Mouse (Mus musculus): ENCODE results near the gene Farp1. TPM values are rescaled to one million over a fixed set of nuclear protein-coding genes. Genes with fewer than 3 reads are reported as not detected.

Gene Farp1
- polyA plus RNA-seq, 1 experiment from 2014 or later = 45.2 TPM

DNA sequence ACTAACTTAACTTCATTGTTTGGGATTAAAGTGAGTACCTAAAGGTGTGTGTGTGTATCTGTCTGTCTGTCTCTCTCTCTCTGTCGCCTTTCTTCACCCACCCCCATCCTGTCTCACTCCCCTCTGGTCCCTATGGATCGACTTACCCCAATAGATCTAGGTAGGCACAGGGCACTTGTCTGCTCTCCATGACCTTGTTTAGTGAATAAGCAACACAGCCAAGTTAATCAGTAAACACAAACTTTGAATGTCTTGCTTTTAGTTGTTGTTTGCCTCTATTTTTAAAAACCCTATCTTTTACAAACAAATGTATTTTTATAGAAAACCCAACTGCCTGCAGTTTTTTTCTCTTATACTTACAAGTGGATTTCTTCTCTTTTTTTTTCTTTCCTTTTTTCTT is 123.6 kb downstream of the Farp1 start:
- Histone ChIP-seq H3K4me3 (replicated peaks; ENCODE audit: low read length) (no peak overlapping the region), H3K27me3 (ENCODE audit: control insufficient read depth, insufficient read depth, low read length) (no peaks in the 10 kb centered on the region), H3K27ac (no peak overlapping the region), H3K9ac (no peak overlapping the region), H3K4me1 (replicated peaks; ENCODE audit: control insufficient read depth, insufficient read depth, low read length) (peaks cover 1% of the 10 kb centered on the region; the same call in 1 of the 2 replicates), H3K9me3 (ENCODE audit: control insufficient read depth, low read length) (no peaks in the 10 kb centered on the region), H3K4me2 (replicated peaks) (no peak overlapping the region), H3K36me3 (replicated peaks; ENCODE audit: control insufficient read depth, insufficient read depth) (no peaks in the 10 kb centered on the region)
- WGBS = 78% methylated on average over 2 of the region's 2 CpGs
- no peak for DNase-seq (ENCODE audit: low spot score)
- ATAC-seq (ENCODE audit: low FRiP score) = no peak

DNA sequence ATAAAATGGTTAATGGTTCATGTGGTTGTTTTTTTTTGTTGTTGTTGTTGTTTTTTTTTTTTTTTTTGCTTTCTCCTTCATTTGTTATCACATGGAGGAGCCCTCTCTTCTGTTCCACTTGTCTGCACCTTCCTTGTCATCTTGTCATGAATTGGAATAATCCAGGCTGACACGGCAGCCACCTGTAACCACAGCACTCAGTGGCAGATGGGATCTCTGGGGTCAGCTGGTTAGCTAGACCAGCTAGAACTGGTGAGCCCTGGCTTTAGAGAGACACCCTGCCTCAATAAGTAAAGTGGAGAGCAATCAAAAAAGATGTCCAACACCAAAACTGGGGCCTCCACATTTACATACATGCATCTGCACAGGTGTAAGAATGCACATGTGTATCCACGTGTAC is 127.8 kb downstream of the Farp1 start:
- ATAC-seq (ENCODE audit: low FRiP score) (no peak), DNase-seq (ENCODE audit: low spot score) (no peak)
- no peak overlapping the region for H3K27ac ChIP-seq
- no peaks in the 10 kb centered on the region for H3K27me3 ChIP-seq (ENCODE audit: control insufficient read depth, insufficient read depth, low read length)
- 83% methylated on average over 2 of the region's 2 CpGs for WGBS
- H3K4me2 ChIP-seq (replicated peaks) = no peak overlapping the region
- H3K36me3 ChIP-seq (replicated peaks; ENCODE audit: control insufficient read depth, insufficient read depth) = no peaks in the 10 kb centered on the region
- H3K9me3 ChIP-seq (ENCODE audit: control insufficient read depth, low read length) = no peaks in the 10 kb centered on the region
- no peak overlapping the region for H3K9ac ChIP-seq
- H3K4me3 ChIP-seq (replicated peaks; ENCODE audit: low read length) = no peak overlapping the region
- H3K4me1 ChIP-seq (replicated peaks; ENCODE audit: control insufficient read depth, insufficient read depth, low read length) = no peaks in the 10 kb centered on the region

DNA sequence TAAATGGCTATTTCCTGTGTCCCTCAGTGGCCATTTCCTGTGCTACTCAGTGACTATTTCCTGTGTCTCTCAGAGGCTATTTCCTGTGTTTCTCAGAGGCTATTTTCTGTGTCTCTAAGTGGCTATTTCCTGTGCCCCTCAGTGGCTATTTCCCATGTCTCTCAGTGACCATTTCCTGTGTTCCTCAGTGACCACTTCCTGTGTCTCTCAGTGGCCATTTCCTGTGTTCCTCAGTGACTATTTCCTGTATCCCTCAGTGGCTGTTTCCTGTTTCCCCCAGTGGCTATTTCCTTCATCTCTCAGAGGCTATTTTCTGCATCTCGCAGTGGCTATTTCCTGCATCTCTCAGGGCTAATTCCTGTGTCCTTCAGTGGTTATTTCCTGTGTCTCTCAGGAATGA is 129.9 kb downstream of the Farp1 start:
- H3K27me3 ChIP-seq (ENCODE audit: control insufficient read depth, insufficient read depth, low read length) = no peaks in the 10 kb centered on the region
- no peak overlapping the region for H3K4me2 ChIP-seq (replicated peaks)
- H3K36me3 ChIP-seq (replicated peaks; ENCODE audit: control insufficient read depth, insufficient read depth) = no peaks in the 10 kb centered on the region
- DNase-seq (ENCODE audit: low spot score) (no peak), ATAC-seq (ENCODE audit: low FRiP score) (no peak)
- 92% methylated on average over 1 of the region's 1 CpGs for WGBS
- H3K9me3 ChIP-seq (ENCODE audit: control insufficient read depth, low read length) = no peaks in the 10 kb centered on the region
- H3K27ac ChIP-seq = peak overlapping the region; percentile 17; the same call in 1 of the 2 replicates
- no peaks in the 10 kb centered on the region for H3K4me1 ChIP-seq (replicated peaks; ENCODE audit: control insufficient read depth, insufficient read depth, low read length)
- no peak overlapping the region for H3K9ac ChIP-seq
- no peak overlapping the region for H3K4me3 ChIP-seq (replicated peaks; ENCODE audit: low read length)

DNA sequence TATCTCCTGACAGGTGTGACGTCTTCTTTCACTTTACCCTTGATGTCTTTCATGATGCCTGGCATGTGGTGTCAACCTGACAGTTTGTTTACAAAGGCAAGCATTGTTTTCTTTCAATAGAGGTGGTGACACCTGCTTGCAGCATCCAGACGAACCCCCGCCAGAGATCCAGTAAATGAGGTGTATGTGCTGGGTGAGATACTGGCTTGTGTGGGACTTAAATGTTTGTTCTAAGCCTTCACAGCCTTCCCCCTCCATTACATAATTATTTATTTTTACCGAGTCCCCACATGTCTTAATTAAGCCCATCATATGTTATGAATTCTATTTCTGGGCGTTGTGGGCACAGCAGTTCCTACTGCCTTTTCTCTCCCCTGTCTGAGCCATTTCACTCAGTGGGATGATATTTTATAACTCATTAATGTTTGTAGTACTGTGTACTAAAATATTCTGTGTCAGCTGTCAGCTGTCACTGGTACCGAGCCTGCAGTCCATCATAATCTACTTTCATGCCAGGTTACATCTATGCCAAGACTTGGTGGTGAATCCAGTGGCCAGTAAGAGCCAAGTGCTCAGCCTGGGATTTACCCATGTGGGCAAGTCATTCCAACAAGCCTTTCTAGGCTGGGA is 130.5 kb downstream of the Farp1 start:
- Histone ChIP-seq H3K4me3 (replicated peaks; ENCODE audit: low read length) (no peak overlapping the region), H3K4me1 (replicated peaks; ENCODE audit: control insufficient read depth, insufficient read depth, low read length) (no peaks in the 10 kb centered on the region), H3K4me2 (replicated peaks) (no peak overlapping the region), H3K9me3 (ENCODE audit: control insufficient read depth, low read length) (no peaks in the 10 kb centered on the region), H3K27me3 (ENCODE audit: control insufficient read depth, insufficient read depth, low read length) (no peaks in the 10 kb centered on the region), H3K36me3 (replicated peaks; ENCODE audit: control insufficient read depth, insufficient read depth) (no peaks in the 10 kb centered on the region), H3K9ac (no peak overlapping the region), H3K27ac (peak overlapping the region; percentile 17; the same call in 1 of the 2 replicates)
- ATAC-seq (ENCODE audit: low FRiP score) (no peak), DNase-seq (ENCODE audit: low spot score) (no peak)
- 55% methylated on average over 6 of the region's 6 CpGs for WGBS

DNA sequence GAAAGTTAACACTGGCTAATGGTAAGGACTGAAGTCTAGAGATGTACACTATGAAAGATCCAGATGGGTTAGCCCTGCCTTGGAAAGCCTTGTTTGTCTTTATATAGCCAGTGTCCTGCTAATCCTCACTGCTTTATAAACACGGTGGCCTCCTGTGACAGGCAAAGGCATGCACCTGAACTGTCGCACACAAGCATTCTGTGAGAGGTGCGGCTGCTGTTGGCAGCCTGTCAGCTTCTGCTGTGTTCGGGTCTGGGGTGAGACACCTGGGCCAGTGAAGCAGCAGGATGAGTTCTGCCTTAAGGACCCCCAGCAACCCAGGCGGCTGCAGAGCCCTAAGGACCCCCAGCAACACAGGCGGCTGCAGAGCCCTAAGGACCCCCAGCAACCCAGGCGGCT is 131.0 kb downstream of the Farp1 start:
- H3K36me3 ChIP-seq (replicated peaks; ENCODE audit: control insufficient read depth, insufficient read depth) = no peaks in the 10 kb centered on the region
- H3K4me2 ChIP-seq (replicated peaks) = no peak overlapping the region
- H3K9ac ChIP-seq = no peak overlapping the region
- no peaks in the 10 kb centered on the region for H3K9me3 ChIP-seq (ENCODE audit: control insufficient read depth, low read length)
- no peaks in the 10 kb centered on the region for H3K4me1 ChIP-seq (replicated peaks; ENCODE audit: control insufficient read depth, insufficient read depth, low read length)
- H3K27me3 ChIP-seq (ENCODE audit: control insufficient read depth, insufficient read depth, low read length) = no peaks in the 10 kb centered on the region
- 83% methylated on average over 7 of the region's 7 CpGs for WGBS
- ATAC-seq (ENCODE audit: low FRiP score) (no peak), DNase-seq (ENCODE audit: low spot score) (no peak)
- H3K4me3 ChIP-seq (replicated peaks; ENCODE audit: low read length) = no peak overlapping the region
- H3K27ac ChIP-seq = no peak overlapping the region

DNA sequence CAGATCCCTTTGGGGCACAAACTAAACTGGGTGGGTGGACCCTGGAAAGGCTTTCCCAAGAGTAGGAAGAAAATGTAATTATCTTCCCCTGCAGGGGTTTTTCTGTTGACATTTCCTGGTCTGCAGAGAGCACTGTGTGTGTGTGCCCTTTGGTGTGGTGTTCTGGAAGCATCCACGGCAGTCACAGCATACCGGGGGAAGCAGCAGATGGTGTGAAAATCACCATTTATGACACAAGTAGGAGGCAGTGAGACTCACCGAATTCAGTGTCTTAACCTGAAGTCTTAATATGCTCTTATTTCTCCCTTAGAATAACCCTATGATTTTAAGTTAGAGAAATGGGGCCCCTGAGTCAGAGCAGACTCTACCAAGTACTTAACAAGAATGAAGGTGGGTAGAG is 133.7 kb downstream of the Farp1 start:
- DNase-seq (ENCODE audit: low spot score) (no peak), ATAC-seq (ENCODE audit: low FRiP score) (no peak)
- Histone ChIP-seq H3K4me2 (replicated peaks) (no peak overlapping the region), H3K27me3 (ENCODE audit: control insufficient read depth, insufficient read depth, low read length) (no peaks in the 10 kb centered on the region), H3K9ac (no peak overlapping the region), H3K4me1 (replicated peaks; ENCODE audit: control insufficient read depth, insufficient read depth, low read length) (peaks cover 23% of the 10 kb centered on the region), H3K9me3 (ENCODE audit: control insufficient read depth, low read length) (no peaks in the 10 kb centered on the region), H3K27ac (no peak overlapping the region), H3K4me3 (replicated peaks; ENCODE audit: low read length) (no peak overlapping the region), H3K36me3 (replicated peaks; ENCODE audit: control insufficient read depth, insufficient read depth) (no peaks in the 10 kb centered on the region)
- WGBS = 81% methylated on average over 3 of the region's 3 CpGs

DNA sequence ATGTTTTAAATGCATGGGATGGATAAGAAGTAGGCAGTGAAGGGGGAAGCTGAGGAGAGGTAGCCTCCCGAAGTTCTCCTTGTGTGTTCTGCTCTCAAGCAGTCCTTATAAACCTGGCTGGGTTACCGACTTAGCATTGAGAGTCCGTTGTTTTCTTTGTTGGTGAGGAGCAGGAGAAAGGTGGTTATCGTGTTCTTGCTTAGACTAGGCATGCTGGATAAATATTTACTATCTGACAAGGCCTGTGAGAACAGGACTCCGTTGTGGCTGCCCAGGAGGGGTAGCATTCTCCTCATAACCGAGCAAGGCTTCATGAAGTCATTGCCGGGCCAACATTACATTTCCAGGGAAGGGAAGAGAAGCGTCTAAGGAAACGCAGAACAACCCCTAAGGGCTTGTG is 135.3 kb downstream of the Farp1 start:
- Histone ChIP-seq H3K27ac (no peak overlapping the region), H3K4me3 (replicated peaks; ENCODE audit: low read length) (no peak overlapping the region), H3K36me3 (replicated peaks; ENCODE audit: control insufficient read depth, insufficient read depth) (no peaks in the 10 kb centered on the region), H3K27me3 (ENCODE audit: control insufficient read depth, insufficient read depth, low read length) (no peaks in the 10 kb centered on the region), H3K4me2 (replicated peaks) (no peak overlapping the region), H3K9me3 (ENCODE audit: control insufficient read depth, low read length) (no peaks in the 10 kb centered on the region), H3K4me1 (replicated peaks; ENCODE audit: control insufficient read depth, insufficient read depth, low read length) (peaks cover 23% of the 10 kb centered on the region), H3K9ac (no peak overlapping the region)
- DNase-seq (ENCODE audit: low spot score) (no peak), ATAC-seq (ENCODE audit: low FRiP score) (no peak)
- 89% methylated on average over 9 of the region's 9 CpGs for WGBS

DNA sequence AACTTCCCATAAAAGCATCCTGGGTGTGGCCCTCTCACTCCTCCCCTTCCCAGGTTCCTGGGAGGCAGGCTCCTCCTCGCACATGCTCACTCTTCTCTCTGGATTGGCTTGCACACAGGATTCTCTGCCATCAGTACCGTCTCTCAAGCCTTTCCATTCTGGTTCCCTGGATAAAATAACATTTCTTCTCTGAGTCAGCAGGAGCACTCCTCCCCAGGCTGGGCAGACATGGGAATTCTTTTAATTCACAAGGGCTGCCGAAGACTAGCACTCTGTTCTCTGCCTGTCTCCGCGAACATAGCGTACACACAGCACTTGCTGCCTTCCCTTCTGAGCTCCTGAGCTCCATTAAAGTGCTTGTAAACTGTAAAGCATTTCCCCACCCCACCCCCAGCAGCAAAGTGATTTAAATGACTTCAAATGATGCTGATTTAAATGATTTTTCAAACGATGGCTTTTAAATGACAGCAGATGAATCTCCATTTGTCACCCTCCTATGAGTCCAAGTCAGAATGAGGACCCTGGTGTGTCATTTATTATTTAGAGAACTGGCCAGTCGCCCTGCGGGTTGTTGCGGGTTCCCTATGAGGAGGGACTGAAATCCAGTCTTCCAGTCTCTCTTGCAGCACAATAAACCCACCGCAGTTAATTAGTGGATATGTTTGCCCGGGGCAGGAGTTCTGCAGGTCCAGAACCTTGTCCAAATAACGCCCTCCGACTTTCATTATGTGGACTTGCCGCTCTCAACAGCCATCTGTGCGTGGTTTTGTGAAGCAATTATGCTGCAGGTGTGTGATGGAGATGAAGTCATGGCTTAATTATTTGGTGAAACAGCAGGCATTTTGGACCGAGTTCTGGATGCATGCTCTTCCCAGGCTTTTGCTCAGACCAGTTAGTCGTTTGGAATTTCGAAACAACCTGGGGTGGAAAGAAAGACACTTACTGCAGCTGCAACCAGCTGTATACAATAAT is 137.4 kb downstream of the Farp1 start:
- peak overlapping the region; percentile 41 for H3K4me2 ChIP-seq (replicated peaks)

DNA sequence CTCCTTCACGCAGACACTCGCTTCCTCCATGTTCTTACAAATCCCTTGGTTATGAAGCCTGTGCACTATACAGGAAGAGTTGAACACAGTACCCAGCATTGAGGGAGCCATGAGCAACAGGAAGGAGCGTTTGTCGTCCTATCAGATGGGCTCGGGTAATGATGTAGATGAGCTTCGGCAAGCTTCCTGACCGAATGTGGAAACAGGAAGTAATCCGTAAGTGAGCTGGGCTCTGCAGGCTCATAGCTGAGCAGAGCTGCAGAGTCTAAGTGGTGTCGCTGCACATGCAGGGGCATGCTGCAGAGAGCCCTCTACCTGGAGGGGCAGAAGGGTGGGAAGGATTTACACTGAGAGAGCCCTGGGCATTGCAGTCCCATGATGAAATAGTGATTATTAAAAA is 140.4 kb downstream of the Farp1 start:
- no peak for DNase-seq (ENCODE audit: low spot score)
- ATAC-seq (ENCODE audit: low FRiP score) = no peak
- no peaks in the 10 kb centered on the region for H3K9me3 ChIP-seq (ENCODE audit: control insufficient read depth, low read length)
- H3K4me1 ChIP-seq (replicated peaks; ENCODE audit: control insufficient read depth, insufficient read depth, low read length) = peaks cover 23% of the 10 kb centered on the region
- H3K4me2 ChIP-seq (replicated peaks) = no peak overlapping the region
- no peaks in the 10 kb centered on the region for H3K36me3 ChIP-seq (replicated peaks; ENCODE audit: control insufficient read depth, insufficient read depth)
- H3K4me3 ChIP-seq (replicated peaks; ENCODE audit: low read length) = no peak overlapping the region
- H3K27me3 ChIP-seq (ENCODE audit: control insufficient read depth, insufficient read depth, low read length) = no peaks in the 10 kb centered on the region
- no peak overlapping the region for H3K27ac ChIP-seq
- 83% methylated on average over 9 of the region's 9 CpGs for WGBS
- no peak overlapping the region for H3K9ac ChIP-seq

More for the DNA sequence above, 137.4 kb downstream of the Farp1 start:
- peak; percentile 63 for DNase-seq (ENCODE audit: low spot score)
- Histone ChIP-seq H3K4me1 (replicated peaks; ENCODE audit: control insufficient read depth, insufficient read depth, low read length) (peaks cover 23% of the 10 kb centered on the region), H3K9ac (peak overlapping the region; percentile 42), H3K4me3 (replicated peaks; ENCODE audit: low read length) (peak overlapping the region; percentile 10; the same call in 1 of the 2 replicates), H3K27ac (peak overlapping the region; percentile 81), H3K9me3 (ENCODE audit: control insufficient read depth, low read length) (no peaks in the 10 kb centered on the region), H3K27me3 (ENCODE audit: control insufficient read depth, insufficient read depth, low read length) (no peaks in the 10 kb centered on the region), H3K36me3 (replicated peaks; ENCODE audit: control insufficient read depth, insufficient read depth) (no peaks in the 10 kb centered on the region)
- 25% methylated on average over 19 of the region's 19 CpGs for WGBS
- peak; percentile 59 for ATAC-seq (ENCODE audit: low FRiP score)

Data from hindbrain, embryonic 14.5 days (tissue).